Mouse (Mus musculus) lung, postnatal 0 days (tissue): Measurements from ENCODE around the gene 4930407I10Rik.

Experiments used
- CTCF ChIP-seq: IDR thresholded peaks from 2 replicates; pipeline ENCODE4 v1.5.1; 2016; ENCODE audit warnings: antibody characterized with exemption, mild to moderate bottlenecking
- EP300 ChIP-seq: IDR thresholded peaks from 2 replicates; pipeline ENCODE4 v1.6.1; 2016; ENCODE audit warnings: antibody characterized with exemption, mild to moderate bottlenecking, control low read depth

DNA sequence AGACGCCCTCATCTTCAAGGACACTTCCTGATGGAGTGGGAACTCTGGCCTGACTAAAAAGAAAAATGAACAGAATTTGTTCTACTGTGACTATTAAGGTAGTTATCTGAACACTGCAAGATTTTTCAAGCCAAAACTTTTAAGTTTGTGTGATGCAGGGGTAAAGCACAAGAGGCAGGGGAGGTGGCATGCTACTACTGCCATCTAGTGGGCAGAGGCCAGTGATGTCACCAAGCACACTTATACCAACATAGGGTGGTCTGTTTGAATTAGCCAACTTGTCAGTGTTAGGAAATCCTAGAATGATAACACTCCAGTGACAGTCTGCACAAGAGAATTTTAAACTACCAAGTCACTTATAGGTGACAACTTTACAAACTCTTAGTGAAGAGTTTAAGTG lies 18.3 kb upstream of the 4930407I10Rik start:
- TF ChIP-seq CTCF (peak; percentile 85), EP300 (no peak)
